Mouse (Mus musculus) urinary bladder, postnatal 0 days (tissue): ENCODE measurements around the gene Speer3. TPM values are rescaled to one million over a fixed set of nuclear protein-coding genes. Genes with fewer than 3 reads are reported as not detected.

Experiments
- polyA plus RNA-seq: library from polyadenylated mRNA; unstranded; fragments of >200 nt; fragmentation: Nextera tagmentation; extraction: Ambion mirVana; gene quantifications from 2 replicates; pipeline ENCODE4 v1.2.1, GENCODE M21; 2015

Gene Speer3
- polyA plus RNA-seq, result not detected in 2 replicates

DNA sequence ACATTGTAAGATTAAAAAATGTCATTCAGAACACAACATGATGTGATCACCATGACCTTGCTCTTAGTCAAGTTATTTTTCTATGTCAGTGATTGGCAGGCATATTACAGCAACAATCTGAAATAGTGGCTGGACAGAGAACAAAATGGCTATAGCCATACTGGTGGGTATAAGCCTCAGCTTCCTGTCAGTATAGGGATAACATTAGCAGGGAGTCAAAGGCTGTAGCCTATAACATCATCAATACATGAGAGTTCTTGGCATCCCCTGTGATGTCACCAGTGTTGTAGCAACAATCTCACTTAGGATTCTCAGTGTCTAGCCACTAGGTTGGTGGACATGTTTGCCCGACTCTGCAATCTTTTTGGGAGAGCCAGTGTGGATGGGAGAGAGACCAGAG is at the start of gene Speer3:
Gene Speer3 (plus strand): TSS at position 301 of the 400 bp plus-strand sequence.

Other genes with a start within 250 kb of the Speer3 start
- 3.7 and 5.9 TPM in 2 replicates for gene Sema3e, start 233.7 kb downstream of the Speer3 start, polyA plus RNA-seq